In the genomic region with DNA sequence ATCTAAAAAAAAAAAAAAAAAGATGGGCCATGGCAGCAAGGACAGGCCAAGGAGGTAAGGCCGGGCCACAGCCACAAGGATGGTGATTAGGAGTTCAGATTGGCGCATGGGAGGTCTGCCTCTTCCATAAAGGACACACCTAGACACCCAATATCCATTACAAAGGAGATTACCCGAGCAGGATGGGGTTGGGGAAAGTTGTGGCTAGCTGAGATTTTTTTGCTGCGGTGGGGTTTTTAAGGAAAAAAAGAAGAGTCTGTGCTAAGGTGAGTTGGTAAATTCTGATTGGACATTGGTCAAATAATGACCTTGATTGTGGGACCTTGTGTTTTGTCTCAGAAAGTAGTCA, we compare ENCODE assay signal across 29 mouse cellular contexts. TPM values are rescaled to one million over a fixed set of nuclear protein-coding genes. Genes with fewer than 3 reads are reported as not detected.
DNase-seq lines count a peak whose midpoint lies in the region; ATAC-seq and TF ChIP-seq lines count a peak whose summit lies in the region.
"Had no signal": no experiment of that assay in that cellular context is flagged by ENCODE, and none has a peak within 500 bp of the region (broad histone marks: within the 10 kb centered on the region; RNA-seq: fewer than 3 reads in every experiment).

No protein-coding gene starts in this region.

- ATAC-seq in lung, embryonic 15.5 days (ENCODE audit: borderline replicate concordance, extremely low read depth, low FRiP score, low TSS enrichment), result no peak
- ATAC-seq: CD4-positive, CD25-positive, alpha-beta regulatory T cell, adult 4 months; forebrain, embryonic 13.5 days; forebrain, embryonic 16.5 days; hindbrain, embryonic 16.5 days; intestine, embryonic 15.5 days had no signal

- no peak for TF ChIP-seq CTCF in small intestine, adult 2 months (IDR thresholded peaks at IDR 0.05; ENCODE audit: extremely low read depth, insufficient read length, insufficient replicate concordance, low read depth, low read length)

- peak overlapping the region; percentile 10; the same call in 1 of the 2 replicates for H3K27ac ChIP-seq in lung, embryonic 15.5 days
- H3K27ac ChIP-seq in small intestine, adult 2 months (ENCODE audit: insufficient read depth, low read depth, low read length), result 0 out of 2 replicates have a peak overlapping the region, but pooled peaks have one; percentile 41
- no peak overlapping the region for H3K27ac ChIP-seq in midbrain, embryonic 10.5 days (replicated peaks)
- H3K27ac ChIP-seq: forebrain, embryonic 10.5 days; forebrain, embryonic 13.5 days; heart, embryonic 15.5 days; hindbrain, embryonic 10.5 days; hindbrain, embryonic 13.5 days; intestine, embryonic 15.5 days had no signal

- no peak for TF ChIP-seq POLR2A in small intestine, adult 2 months (IDR thresholded peaks at IDR 0.05; ENCODE audit: low read depth, low read length)

- H3K27me3 ChIP-seq in lung, embryonic 15.5 days, result no peaks in the 10 kb centered on the region
- H3K27me3 ChIP-seq in small intestine, adult 2 months (ENCODE audit: control insufficient read depth, insufficient read depth, low read length), result no peaks in the 10 kb centered on the region
- H3K27me3 ChIP-seq in midbrain, embryonic 10.5 days (ENCODE audit: low read depth, poor library complexity, severe bottlenecking), result peaks cover 14% of the 10 kb centered on the region
- H3K27me3 ChIP-seq: heart, embryonic 15.5 days; hindbrain, embryonic 13.5 days; intestine, embryonic 15.5 days had no signal

- H3K36me3 ChIP-seq in lung, embryonic 15.5 days, result no peaks in the 10 kb centered on the region
- no peaks in the 10 kb centered on the region for H3K36me3 ChIP-seq in small intestine, adult 2 months (ENCODE audit: control insufficient read depth, insufficient read depth, low read length)
- peaks cover 4% of the 10 kb centered on the region; the same call in 1 of the 2 replicates for H3K36me3 ChIP-seq in midbrain, embryonic 10.5 days
- H3K36me3 ChIP-seq: heart, embryonic 12.5 days; heart, embryonic 15.5 days; hindbrain, embryonic 10.5 days; hindbrain, embryonic 13.5 days; intestine, embryonic 15.5 days had no signal

- H3K4me3 ChIP-seq in lung, embryonic 15.5 days, result no peak overlapping the region
- H3K4me3 ChIP-seq in small intestine, adult 2 months (ENCODE audit: low read depth, low read length), result no peak overlapping the region
- H3K4me3 ChIP-seq in midbrain, embryonic 10.5 days, result no peak overlapping the region
- H3K4me3 ChIP-seq: forebrain, embryonic 10.5 days; forebrain, embryonic 13.5 days; heart, embryonic 12.5 days; heart, embryonic 15.5 days; hindbrain, embryonic 10.5 days; hindbrain, embryonic 13.5 days; intestine, embryonic 15.5 days had no signal

- no peak for DNase-seq in lung, postnatal 14 days
- peak; percentile 98 for DNase-seq in ES-CJ7 (ENCODE audit: low read depth, low spot score)
- DNase-seq in ZHBTc4 (ENCODE audit: low read depth, low spot score), result peak; percentile 96
- no peak for DNase-seq in spleen, postnatal 10 days (ENCODE audit: low spot score in 2 of 2)
- no peak for DNase-seq in retina, embryonic 14.5 days (ENCODE audit: low spot score)
- DNase-seq in midbrain, embryonic 10.5 days (ENCODE audit: low spot score), result no peak
- DNase-seq: adrenal gland, adult 2 months; adrenal gland, postnatal 14 days; cerebellum, adult 11-12 months; cerebellum, adult 8-10 months; cerebellum, postnatal 10 days; cerebellum, postnatal 36 days; embryo, embryonic 11 days; gastrocnemius, postnatal 10 days; heart, adult 18-20 months; heart, postnatal 10 days; heart, postnatal 36 days had no signal

- H3K4me2 ChIP-seq in lung, embryonic 15.5 days, result no peak overlapping the region
- H3K4me2 ChIP-seq: forebrain, embryonic 13.5 days; heart, embryonic 12.5 days; heart, embryonic 15.5 days; hindbrain, embryonic 13.5 days; intestine, embryonic 15.5 days had no signal

- H3K9me3 ChIP-seq in lung, embryonic 15.5 days, result no peaks in the 10 kb centered on the region
- no peaks in the 10 kb centered on the region for H3K9me3 ChIP-seq in midbrain, embryonic 10.5 days (replicated peaks)
- H3K9me3 ChIP-seq: forebrain, embryonic 10.5 days; forebrain, embryonic 13.5 days; heart, embryonic 12.5 days; heart, embryonic 15.5 days; hindbrain, embryonic 10.5 days; hindbrain, embryonic 13.5 days; intestine, embryonic 15.5 days had no signal

- 86% methylated on average over 4 of the region's 4 CpGs for WGBS in lung, embryonic 15.5 days
- 82% methylated on average over 4 of the region's 4 CpGs for WGBS in small intestine, adult 2 months
- WGBS in midbrain, embryonic 10.5 days, result 71% methylated on average over 4 of the region's 4 CpGs

- 0 out of 2 replicates have a peak, but pooled peaks cover 4% of the 10 kb centered on the region for H3K4me1 ChIP-seq in lung, embryonic 15.5 days
- peaks cover 23% of the 10 kb centered on the region; the same call in 1 of the 2 replicates for H3K4me1 ChIP-seq in small intestine, adult 2 months (ENCODE audit: control insufficient read depth, insufficient read depth, insufficient read length, low read length)
- peaks cover 7% of the 10 kb centered on the region; the same call in 1 of the 2 replicates for H3K4me1 ChIP-seq in midbrain, embryonic 10.5 days
- H3K4me1 ChIP-seq: forebrain, embryonic 10.5 days; forebrain, embryonic 13.5 days; heart, embryonic 12.5 days; heart, embryonic 15.5 days; hindbrain, embryonic 13.5 days had no signal

- no peak overlapping the region for H3K9ac ChIP-seq in lung, embryonic 15.5 days
- H3K9ac ChIP-seq: forebrain, embryonic 13.5 days; heart, embryonic 12.5 days; heart, embryonic 15.5 days; hindbrain, embryonic 13.5 days; intestine, embryonic 15.5 days had no signal

RNA-seq across cellular contexts. Expression of a gene that starts 25.2 kb away (rescaled TPM):
- 63.6 and 72.3 TPM in 2 replicates for polyA plus RNA-seq in lung, embryonic 15.5 days (2015; fragmentation: Nextera tagmentation; extraction: Ambion mirVana)
- polyA plus RNA-seq in small intestine, adult 2 months (2012; rRNA removed), result 10.9 and 26.4 TPM in 2 replicates
- polyA plus RNA-seq in midbrain, embryonic 10.5 days (2016; fragmentation: Nextera tagmentation; extraction: Ambion mirVana), result 72.9 and 73.6 TPM in 2 replicates

Comparison
In these comparisons a context has a peak if more than half of its experiments do, and no peak if none do; other contexts are left out.
1. DNase-seq: peak in ES-CJ7 (single experiment) and ZHBTc4 (single experiment); none in lung, postnatal 14 days (single experiment), spleen, postnatal 10 days (0 of 2), retina, embryonic 14.5 days (single experiment) and midbrain, embryonic 10.5 days (single experiment).